Mouse (Mus musculus) granulocyte monocyte progenitor cell, adult 5-6 weeks (primary cell): ENCODE measurements around the gene Gpr156. TPM values are rescaled to one million over a fixed set of nuclear protein-coding genes. Genes with fewer than 3 reads are reported as not detected.

Source experiments
- ATAC-seq: replicated peaks from 2 replicates; pipeline ENCODE4 v1.8.0; 2016; ENCODE audit warnings: mild to moderate bottlenecking, moderate TSS enrichment, inconsistent platforms; ENCODE audit not compliant: poor library complexity, severe bottlenecking
- total RNA-seq, 2 experiments: library from RNA; stranded (forward) in 1 of 2; stranded (reverse) in 1 of 2; fragments of 200-712, 200-1000 nt in 1 of 2; fragments of >200 nt in 1 of 2; fragmentation: Nextera tagmentation in 1 of 2; gene quantifications; 2 replicates each; pipeline ENCODE4 v1.2.3; 2014 to 2017

The Gpr156 gene
- total RNA-seq (2014; fragmentation: Nextera tagmentation) (not detected in 2 replicates), total RNA-seq (2017) (not detected in 2 replicates)

- ATAC-seq: peak; percentile 70; the same call in 1 of the 2 replicates
Measured at GRCm38 (mm10) chr16:37916138-37916817, at the start of gene Gpr156. Gene Gpr156, plus strand, starts transcription at chr16:37916496.

- peak; percentile 66 for ATAC-seq
Measured at GRCm38 (mm10) chr16:37867791-37868505, 48.3 kb upstream of the Gpr156 start, which contains the start of gene Lrrc58. Gene Lrrc58, plus strand, starts transcription at chr16:37868389.

- ATAC-seq: peak; percentile 49
Measured at GRCm38 (mm10) chr16:37868506-37869469, 47.5 kb upstream of the Gpr156 start.

DNA sequence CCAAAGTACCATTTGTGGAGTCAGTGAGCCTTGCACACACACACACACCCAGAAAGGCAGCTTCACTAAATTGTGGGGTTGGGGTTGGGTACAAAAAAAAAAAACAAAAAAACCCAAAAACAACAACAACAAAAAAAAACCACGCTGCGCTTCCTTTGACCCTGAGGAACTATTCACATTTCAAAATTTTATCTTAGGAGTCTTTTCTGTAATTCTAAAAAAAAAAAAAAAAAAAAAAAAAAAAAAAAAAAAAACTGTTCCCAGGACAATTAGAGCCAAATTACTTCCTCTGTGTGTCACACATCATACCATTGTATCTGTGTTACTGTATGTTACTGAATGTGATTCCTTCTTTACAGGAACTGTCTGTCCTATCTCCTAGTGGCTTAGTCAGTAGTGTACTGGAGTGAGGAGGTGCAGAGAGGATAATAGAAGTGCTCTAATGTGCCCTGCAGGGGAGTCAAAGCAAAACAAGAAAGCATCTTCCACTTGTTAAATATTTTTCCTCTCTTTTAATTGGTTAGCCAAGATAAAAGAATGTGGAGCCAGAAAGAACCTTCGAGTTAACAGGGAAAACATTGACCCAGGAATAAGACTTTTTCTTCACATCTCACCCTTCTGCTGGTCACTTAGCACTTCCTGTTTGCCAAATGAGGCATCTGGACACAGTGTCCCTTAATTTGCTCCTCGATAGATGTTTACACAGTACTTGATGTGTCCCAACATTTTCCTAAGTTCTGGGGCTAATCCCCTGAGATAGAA is 46.6 kb upstream of the Gpr156 start:
- 0 out of 2 replicates have a peak, but pooled peaks have one; percentile 11 for ATAC-seq

GRCm38 (mm10) chr16:37871112-37871715 is 45.1 kb upstream of the Gpr156 start:
- 0 out of 2 replicates have a peak, but pooled peaks have one; percentile 13 for ATAC-seq

- peak; percentile 76 for ATAC-seq
Measured at GRCm38 (mm10) chr16:37874501-37875235, 41.6 kb upstream of the Gpr156 start.

DNA sequence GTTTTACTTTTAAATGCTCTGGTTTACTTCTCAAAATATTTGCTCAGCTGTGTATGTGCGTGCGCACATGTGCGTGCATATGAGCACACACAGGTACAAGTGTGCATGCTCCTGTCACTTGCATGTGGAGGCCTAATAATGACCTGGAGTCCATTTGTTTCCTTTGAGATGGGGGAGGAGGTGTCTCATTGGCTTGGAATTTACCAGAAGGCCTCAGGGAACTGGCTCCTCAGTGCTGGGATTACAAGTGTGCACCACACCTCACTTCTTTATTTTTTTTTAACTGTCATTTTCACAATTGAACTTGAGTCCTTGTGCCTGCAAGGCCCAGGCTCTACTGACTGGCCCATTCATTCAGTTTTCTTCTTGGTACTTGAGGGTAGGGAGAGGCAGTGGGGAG is 38.9 kb upstream of the Gpr156 start:
- ATAC-seq: no peak

DNA sequence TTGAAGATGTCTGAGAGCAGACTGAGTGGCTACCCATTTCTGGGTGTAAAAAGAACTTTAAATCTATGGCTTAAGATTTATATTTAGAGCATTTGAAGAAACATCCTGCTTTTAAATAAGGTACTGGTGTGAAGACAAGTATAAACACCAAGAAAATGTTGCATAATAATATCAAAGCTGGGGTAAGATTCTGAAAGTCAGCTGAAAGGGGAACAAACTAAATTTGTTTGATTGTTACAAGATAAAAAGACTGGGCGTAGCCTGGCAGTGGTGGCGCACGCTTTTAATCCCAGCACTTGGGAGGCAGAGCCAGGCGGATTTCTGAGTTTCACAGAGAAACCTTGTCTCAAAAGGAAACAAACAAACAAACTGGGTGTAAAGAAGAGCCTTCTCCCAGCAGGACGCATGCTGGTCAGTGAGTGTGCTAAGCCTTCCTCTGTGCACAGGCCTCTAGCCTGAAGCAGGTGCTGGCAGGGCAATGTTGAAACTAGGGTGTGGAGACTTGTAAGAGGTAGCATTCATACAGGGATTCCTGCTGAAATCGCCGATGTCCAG is 37.3 kb upstream of the Gpr156 start:
- ATAC-seq: peak; percentile 62

- ATAC-seq: no peak
Measured at GRCm38 (mm10) chr16:37879750-37880419, 36.4 kb upstream of the Gpr156 start.

DNA sequence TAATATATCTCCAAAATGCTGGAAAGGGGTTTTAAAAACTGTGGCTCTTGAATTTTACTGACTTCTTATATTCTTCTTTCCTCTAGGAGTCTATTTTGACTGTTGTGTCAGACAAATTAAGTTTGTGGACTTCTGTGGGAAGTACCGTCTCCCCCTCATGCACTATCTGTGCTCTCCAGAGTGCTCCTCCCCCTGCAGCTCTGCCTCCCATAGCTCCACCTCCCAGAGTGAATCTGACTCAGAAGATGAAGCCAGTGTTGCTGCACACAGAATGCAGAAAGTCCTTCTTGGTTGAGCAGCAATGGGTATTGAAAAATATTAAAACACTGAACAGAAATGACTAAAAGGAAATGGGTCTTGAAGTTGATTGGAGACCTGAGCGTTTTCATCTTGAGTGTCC is 35.1 kb upstream of the Gpr156 start:
- no peak for ATAC-seq

- no peak for ATAC-seq
Measured at GRCm38 (mm10) chr16:37888986-37889385, 27.3 kb upstream of the Gpr156 start.

- no peak for ATAC-seq
Measured at GRCm38 (mm10) chr16:37892667-37893066, 23.6 kb upstream of the Gpr156 start.

DNA sequence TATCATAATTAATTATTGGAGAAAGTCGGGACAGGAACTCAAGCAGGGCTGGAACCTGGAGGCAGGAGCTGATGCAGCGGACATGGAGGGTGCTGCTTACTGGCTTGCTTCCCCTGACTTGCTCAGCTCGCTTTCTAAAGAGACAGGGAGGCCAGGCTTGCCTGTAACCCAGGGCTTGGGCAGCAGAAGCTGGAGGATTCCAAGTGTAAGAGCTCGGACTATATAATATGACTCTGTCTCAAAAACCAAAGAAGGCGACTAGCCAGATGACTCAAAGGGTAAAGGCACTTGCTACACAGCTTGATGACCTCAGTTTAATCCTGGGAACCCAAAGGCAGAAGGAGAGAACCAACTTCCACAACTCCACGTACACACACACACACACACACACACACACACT is 22.9 kb upstream of the Gpr156 start:
- ATAC-seq: no peak

GRCm38 (mm10) chr16:37893942-37894341 is 22.4 kb upstream of the Gpr156 start:
- no peak for ATAC-seq

- no peak for ATAC-seq
Measured at GRCm38 (mm10) chr16:37898790-37899189, 17.5 kb upstream of the Gpr156 start.

DNA sequence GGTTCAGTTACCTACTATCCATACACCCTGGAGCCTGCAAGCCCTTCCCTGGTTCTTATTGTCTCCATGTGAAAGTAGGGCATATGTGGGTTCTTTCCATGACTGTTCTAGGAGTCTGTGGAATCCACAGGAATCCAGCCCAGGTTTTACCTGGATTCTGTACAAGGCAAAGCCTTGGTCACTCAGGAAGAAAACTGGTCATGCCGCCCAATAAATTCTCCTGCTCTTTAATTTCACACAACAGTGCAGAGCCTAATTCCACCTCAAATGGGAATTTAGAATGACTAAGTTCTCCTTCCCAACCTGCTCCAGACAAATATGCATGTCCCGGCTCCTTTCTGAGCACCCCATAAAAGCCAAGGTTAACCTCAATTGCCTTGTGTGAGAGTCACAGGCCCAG is 16.9 kb upstream of the Gpr156 start:
- ATAC-seq: no peak

GRCm38 (mm10) chr16:37901318-37901717 is 15.0 kb upstream of the Gpr156 start:
- no peak for ATAC-seq

DNA sequence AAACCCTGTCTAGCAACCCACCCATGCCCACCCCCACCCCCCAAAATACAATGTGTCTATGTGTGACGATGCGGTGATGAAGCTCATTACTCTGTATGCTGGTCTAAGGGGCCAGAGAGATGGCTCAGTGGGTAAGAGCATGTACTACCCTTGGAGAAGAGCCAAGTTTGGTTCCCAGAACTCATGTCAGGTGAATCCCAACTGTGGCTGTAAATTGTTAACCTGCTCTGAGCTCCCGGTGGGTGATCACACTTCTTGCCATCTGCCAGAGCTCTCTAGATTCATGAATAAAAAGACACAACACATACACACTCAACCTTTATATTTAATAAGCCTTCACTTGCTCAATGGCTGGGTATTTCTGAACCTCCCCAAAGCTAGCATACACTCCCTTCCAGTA is 9.8 kb upstream of the Gpr156 start:
- ATAC-seq: no peak
